Mouse (Mus musculus) cerebellum, adult 11-12 months (tissue): ENCODE data around the gene Cyb561.

Experiments used
- DNase-seq: peaks from one replicate; pipeline ENCODE4 v3.0.0; 2022

The Cyb561 gene

GRCm38 (mm10) chr11:105952911-105953386 is at the start of gene Cyb561:
Cyb561 (minus strand) TSS chr11:105953336.
- DNase-seq, result no peak

GRCm38 (mm10) chr11:106001718-106002117 is 48.6 kb upstream of the Cyb561 start:
- no peak for DNase-seq

- no peak for DNase-seq
These were observed 46.9 kb upstream of the Cyb561 start for GRCm38 (mm10) chr11:106000062-106000461.

GRCm38 (mm10) chr11:105994375-105994774 is 41.2 kb upstream of the Cyb561 start, which contains the start of gene Ace3:
Ace3 (plus strand) TSS chr11:105994675.
- DNase-seq, result no peak

GRCm38 (mm10) chr11:105990231-105990630 is 37.1 kb upstream of the Cyb561 start:
- no peak for DNase-seq

- DNase-seq, result no peak
These were observed 36.3 kb upstream of the Cyb561 start for GRCm38 (mm10) chr11:105989446-105989845.

GRCm38 (mm10) chr11:105987446-105987845 is 34.3 kb upstream of the Cyb561 start:
- DNase-seq, result no peak

GRCm38 (mm10) chr11:105984452-105984851 is 31.3 kb upstream of the Cyb561 start:
- no peak for DNase-seq

- DNase-seq, result no peak
These were observed 25.5 kb upstream of the Cyb561 start for GRCm38 (mm10) chr11:105978634-105979033.

- DNase-seq, result peak; percentile 56
These were observed 25.1 kb upstream of the Cyb561 start for GRCm38 (mm10) chr11:105978232-105978631.

GRCm38 (mm10) chr11:105975636-105976035 is 22.5 kb upstream of the Cyb561 start:
- no peak for DNase-seq

- peak; percentile 74 for DNase-seq
These were observed 21.9 kb upstream of the Cyb561 start for GRCm38 (mm10) chr11:105975050-105975449.

GRCm38 (mm10) chr11:105974593-105974992 is 21.5 kb upstream of the Cyb561 start:
- peak; percentile 70 for DNase-seq

- DNase-seq, result no peak
These were observed 16.4 kb upstream of the Cyb561 start for GRCm38 (mm10) chr11:105969516-105969915.

GRCm38 (mm10) chr11:105968948-105969347 is 15.8 kb upstream of the Cyb561 start:
- no peak for DNase-seq

GRCm38 (mm10) chr11:105967741-105968574 is 14.8 kb upstream of the Cyb561 start, which contains the start of gene Ace:
Ace (plus strand) TSS chr11:105967945.
- DNase-seq, result no peak

GRCm38 (mm10) chr11:105966288-105966687 is 13.2 kb upstream of the Cyb561 start:
- DNase-seq, result no peak

- no peak for DNase-seq
These were observed 11.6 kb upstream of the Cyb561 start for GRCm38 (mm10) chr11:105964691-105965090.

- DNase-seq, result no peak
These were observed 6.2 kb upstream of the Cyb561 start for GRCm38 (mm10) chr11:105959355-105959754.

GRCm38 (mm10) chr11:105958566-105958965 is 5.4 kb upstream of the Cyb561 start:
- DNase-seq, result no peak

GRCm38 (mm10) chr11:105957501-105957900 is 4.4 kb upstream of the Cyb561 start:
- no peak for DNase-seq

- DNase-seq, result no peak
These were observed 2.8 kb upstream of the Cyb561 start for GRCm38 (mm10) chr11:105955815-105956430.

- DNase-seq, result no peak
These were observed 266 bp upstream of the Cyb561 start for GRCm38 (mm10) chr11:105953402-105953801.

GRCm38 (mm10) chr11:105952111-105952510 is 1.0 kb downstream of the Cyb561 start:
- no peak for DNase-seq
